Comparison of ENCODE assay signal across 13 mouse cellular contexts in genomic region chr6:109150912-109151256, GRCm38 (mm10).
DNase-seq lines count a peak whose midpoint lies in the region; ATAC-seq lines count a peak whose summit lies in the region.
"Had no signal": no experiment of that assay in that cellular context is flagged by ENCODE, and none has a peak within 500 bp of the region (broad histone marks: within the 10 kb centered on the region; RNA-seq: fewer than 3 reads in every experiment).

No protein-coding gene starts in this region.

- no peak overlapping the region for H3K4me2 ChIP-seq in forebrain, embryonic 11.5 days (ENCODE audit: low read depth, low read length, severe bottlenecking)
- H3K4me2 ChIP-seq in neural tube, embryonic 11.5 days (ENCODE audit: low read depth), result no peak overlapping the region
- H3K4me2 ChIP-seq in midbrain, embryonic 13.5 days (replicated peaks), result no peak overlapping the region
- H3K4me2 ChIP-seq in neural tube, embryonic 15.5 days, result peak overlapping the region; percentile 46
- H3K4me2 ChIP-seq: intestine, embryonic 15.5 days; kidney, embryonic 15.5 days had no signal

- no peak overlapping the region for H3K4me3 ChIP-seq in forebrain, embryonic 11.5 days (ENCODE audit: low read depth, low read length)
- H3K4me3 ChIP-seq in forebrain, embryonic 10.5 days, result no peak overlapping the region
- no peak overlapping the region for H3K4me3 ChIP-seq in neural tube, embryonic 11.5 days (ENCODE audit: low read depth, low read length)
- no peak overlapping the region for H3K4me3 ChIP-seq in midbrain, embryonic 13.5 days (replicated peaks)
- no peak overlapping the region for H3K4me3 ChIP-seq in neural tube, embryonic 15.5 days (replicated peaks)
- H3K4me3 ChIP-seq: heart, embryonic 10.5 days; intestine, embryonic 15.5 days; kidney, embryonic 15.5 days had no signal

- no peak for DNase-seq in forebrain, embryonic 11.5 days (ENCODE audit: low spot score)
- no peak for DNase-seq in forebrain, embryonic 10.5 days (ENCODE audit: extremely low spot score, low spot score)
- no peak for DNase-seq in neural tube, embryonic 11.5 days (ENCODE audit: low spot score)
- DNase-seq in neural tube, embryonic 10.5 days (ENCODE audit: extremely low spot score, low spot score), result no peak
- DNase-seq in cerebellum, postnatal 14 days, result no peak
- no peak for DNase-seq in adrenal gland, adult 8-10 months

- peak; percentile 37; the same call in 1 of the 2 replicates for ATAC-seq in forebrain, embryonic 11.5 days (replicated peaks; ENCODE audit: low FRiP score)
- peak; percentile 24; the same call in 1 of the 2 replicates for ATAC-seq in neural tube, embryonic 11.5 days (ENCODE audit: insufficient read depth, low FRiP score, low TSS enrichment)
- ATAC-seq in midbrain, embryonic 13.5 days, result peak; percentile 64
- peak; percentile 55; the same call in 1 of the 2 replicates for ATAC-seq in neural tube, embryonic 15.5 days (ENCODE audit: low FRiP score)
- ATAC-seq: liver, postnatal 0 days had no signal

- no peak overlapping the region for H3K9ac ChIP-seq in forebrain, embryonic 11.5 days (ENCODE audit: low read length)
- no peak overlapping the region for H3K9ac ChIP-seq in neural tube, embryonic 11.5 days (ENCODE audit: low read length)
- no peak overlapping the region for H3K9ac ChIP-seq in midbrain, embryonic 13.5 days (replicated peaks)
- no peak overlapping the region for H3K9ac ChIP-seq in neural tube, embryonic 15.5 days (replicated peaks)
- H3K9ac ChIP-seq: intestine, embryonic 15.5 days; kidney, embryonic 15.5 days; liver, postnatal 0 days had no signal

- H3K27ac ChIP-seq in forebrain, embryonic 11.5 days (ENCODE audit: low read depth, low read length), result no peak overlapping the region
- H3K27ac ChIP-seq in forebrain, embryonic 10.5 days, result no peak overlapping the region
- H3K27ac ChIP-seq in neural tube, embryonic 11.5 days (ENCODE audit: low read depth, low read length), result no peak overlapping the region
- no peak overlapping the region for H3K27ac ChIP-seq in midbrain, embryonic 13.5 days
- peak overlapping the region; percentile 74 for H3K27ac ChIP-seq in neural tube, embryonic 15.5 days (replicated peaks)
- H3K27ac ChIP-seq: heart, embryonic 10.5 days; intestine, embryonic 15.5 days; kidney, embryonic 15.5 days had no signal

- H3K4me1 ChIP-seq in forebrain, embryonic 11.5 days (replicated peaks; ENCODE audit: control insufficient read depth, insufficient read depth, low read length), result no peaks in the 10 kb centered on the region
- no peaks in the 10 kb centered on the region for H3K4me1 ChIP-seq in forebrain, embryonic 10.5 days
- H3K4me1 ChIP-seq in neural tube, embryonic 11.5 days (ENCODE audit: control insufficient read depth, insufficient read depth, low read length), result no peaks in the 10 kb centered on the region
- H3K4me1 ChIP-seq in midbrain, embryonic 13.5 days (replicated peaks), result peaks cover 4% of the 10 kb centered on the region; the same call in 1 of the 2 replicates
- peaks cover 6% of the 10 kb centered on the region for H3K4me1 ChIP-seq in neural tube, embryonic 15.5 days
- H3K4me1 ChIP-seq: heart, embryonic 10.5 days; intestine, embryonic 15.5 days; kidney, embryonic 15.5 days had no signal

- H3K27me3 ChIP-seq in forebrain, embryonic 11.5 days (ENCODE audit: control insufficient read depth, insufficient read depth, low read length), result no peaks in the 10 kb centered on the region
- H3K27me3 ChIP-seq in forebrain, embryonic 10.5 days (ENCODE audit: poor library complexity, severe bottlenecking), result no peaks in the 10 kb centered on the region
- H3K27me3 ChIP-seq in neural tube, embryonic 11.5 days (ENCODE audit: control insufficient read depth, insufficient read depth, low read length), result no peaks in the 10 kb centered on the region
- no peaks in the 10 kb centered on the region for H3K27me3 ChIP-seq in midbrain, embryonic 13.5 days
- H3K27me3 ChIP-seq in neural tube, embryonic 15.5 days (replicated peaks), result no peaks in the 10 kb centered on the region; the same call in 1 of the 2 replicates
- H3K27me3 ChIP-seq: CH12.LX; intestine, embryonic 15.5 days; kidney, embryonic 15.5 days had no signal

- no peaks in the 10 kb centered on the region for H3K9me3 ChIP-seq in forebrain, embryonic 11.5 days (ENCODE audit: control insufficient read depth, low read length)
- no peaks in the 10 kb centered on the region for H3K9me3 ChIP-seq in forebrain, embryonic 10.5 days
- H3K9me3 ChIP-seq in neural tube, embryonic 11.5 days (ENCODE audit: control insufficient read depth, low read length), result no peaks in the 10 kb centered on the region
- no peaks in the 10 kb centered on the region for H3K9me3 ChIP-seq in midbrain, embryonic 13.5 days
- H3K9me3 ChIP-seq in neural tube, embryonic 15.5 days (replicated peaks), result no peaks in the 10 kb centered on the region
- H3K9me3 ChIP-seq: heart, embryonic 10.5 days; intestine, embryonic 15.5 days; kidney, embryonic 15.5 days had no signal

- 85% methylated on average over 9 of the region's 9 CpGs for WGBS in forebrain, embryonic 11.5 days
- WGBS in forebrain, embryonic 10.5 days, result 91% methylated on average over 9 of the region's 9 CpGs
- 85% methylated on average over 9 of the region's 9 CpGs for WGBS in neural tube, embryonic 11.5 days
- WGBS in midbrain, embryonic 13.5 days, result 81% methylated on average over 9 of the region's 9 CpGs
- WGBS in neural tube, embryonic 15.5 days, result 51% methylated on average over 9 of the region's 9 CpGs

- H3K36me3 ChIP-seq in forebrain, embryonic 11.5 days (ENCODE audit: control insufficient read depth, insufficient read depth, low read length), result no peaks in the 10 kb centered on the region
- H3K36me3 ChIP-seq in forebrain, embryonic 10.5 days (replicated peaks), result no peaks in the 10 kb centered on the region
- H3K36me3 ChIP-seq in neural tube, embryonic 11.5 days (ENCODE audit: control insufficient read depth, insufficient read depth, low read length), result no peaks in the 10 kb centered on the region
- H3K36me3 ChIP-seq in midbrain, embryonic 13.5 days, result no peaks in the 10 kb centered on the region
- no peaks in the 10 kb centered on the region for H3K36me3 ChIP-seq in neural tube, embryonic 15.5 days
- H3K36me3 ChIP-seq: heart, embryonic 10.5 days; intestine, embryonic 15.5 days; kidney, embryonic 15.5 days had no signal
